Mouse (Mus musculus) kidney, postnatal 0 days (tissue): ENCODE data around the gene Ctsg. TPM values are rescaled to one million over a fixed set of nuclear protein-coding genes. Genes with fewer than 3 reads are reported as not detected.

ENCODE experiments used
- ATAC-seq: fragments of 200-750 bp; cut with Nextera tagmentation; replicated peaks from 2 replicates; pipeline ENCODE4 v1.8.0; 2017; ENCODE audit warnings: low read depth, moderate number of reproducible peaks, moderate TSS enrichment, moderate library complexity; ENCODE audit not compliant: low FRiP score
- DNase-seq: peaks from one replicate; pipeline ENCODE4 v3.0.0-alpha.2; 2016; ENCODE audit warnings: low spot score
- H3K27ac ChIP-seq: fragments of 300-500 bp; sonication (generic); 2 replicates; pipeline ENCODE4 v1.5.1; 2014; ENCODE audit warnings: mild to moderate bottlenecking
- H3K27me3 ChIP-seq: fragments of 300-500 bp; sonication (generic); 2 replicates; pipeline ENCODE4 v1.6.1; 2014; ENCODE audit warnings: low read length, mixed read lengths; ENCODE audit not compliant: insufficient read depth
- H3K36me3 ChIP-seq: fragments of 300-500 bp; sonication (generic); 2 replicates; pipeline ENCODE4 v1.6.1; 2014; ENCODE audit warnings: low read length, mixed read lengths; ENCODE audit not compliant: insufficient read depth
- H3K4me1 ChIP-seq: fragments of 300-500 bp; sonication (generic); replicated peaks from 2 replicates; pipeline ENCODE4 v1.6.1; 2014; ENCODE audit warnings: antibody characterized with exemption, low read length, mixed read lengths; ENCODE audit not compliant: insufficient read depth
- H3K4me2 ChIP-seq: fragments of 300-500 bp; sonication (generic); 2 replicates; pipeline ENCODE4 v1.6.1; 2014; ENCODE audit warnings: mild to moderate bottlenecking, low read length, moderate library complexity, mixed read lengths
- H3K4me3 ChIP-seq: fragments of 300-500 bp; sonication (generic); replicated peaks from 2 replicates; pipeline ENCODE4 v1.5.1; 2014; ENCODE audit warnings: low read depth, low read length
- H3K9ac ChIP-seq: fragments of 300-500 bp; sonication (generic); 2 replicates; pipeline ENCODE4 v1.6.1; 2014; ENCODE audit warnings: low read depth, low read length
- H3K9me3 ChIP-seq: fragments of 300-500 bp; sonication (generic); replicated peaks from 2 replicates; pipeline ENCODE4 v1.6.1; 2016; ENCODE audit warnings: low read length, inconsistent platforms, mixed read lengths
- CTCF ChIP-seq: IDR thresholded peaks from 2 replicates; pipeline ENCODE4 v1.5.1; 2016; ENCODE audit warnings: antibody characterized with exemption, low read depth, mild to moderate bottlenecking, moderate library complexity
- WGBS: fragments of 180-500 bp; shearing (Covaris S2); extraction: QIAGEN DNeasy Blood & Tissue Kit; methylation state at CpG from one replicate; pipeline ENCODE4 v1.1.7; 2014; 5-methylcytosine and 5-hydroxymethylcytosine counted together
- polyA plus RNA-seq: library from polyadenylated mRNA; unstranded; fragments of >200 nt; fragmentation: Nextera tagmentation; extraction: Ambion mirVana; gene quantifications from 2 replicates; pipeline ENCODE4 v1.2.1, GENCODE M21; 2015

The Ctsg gene
- polyA plus RNA-seq, 1 experiment from 2014 or later: not detected

DNA sequence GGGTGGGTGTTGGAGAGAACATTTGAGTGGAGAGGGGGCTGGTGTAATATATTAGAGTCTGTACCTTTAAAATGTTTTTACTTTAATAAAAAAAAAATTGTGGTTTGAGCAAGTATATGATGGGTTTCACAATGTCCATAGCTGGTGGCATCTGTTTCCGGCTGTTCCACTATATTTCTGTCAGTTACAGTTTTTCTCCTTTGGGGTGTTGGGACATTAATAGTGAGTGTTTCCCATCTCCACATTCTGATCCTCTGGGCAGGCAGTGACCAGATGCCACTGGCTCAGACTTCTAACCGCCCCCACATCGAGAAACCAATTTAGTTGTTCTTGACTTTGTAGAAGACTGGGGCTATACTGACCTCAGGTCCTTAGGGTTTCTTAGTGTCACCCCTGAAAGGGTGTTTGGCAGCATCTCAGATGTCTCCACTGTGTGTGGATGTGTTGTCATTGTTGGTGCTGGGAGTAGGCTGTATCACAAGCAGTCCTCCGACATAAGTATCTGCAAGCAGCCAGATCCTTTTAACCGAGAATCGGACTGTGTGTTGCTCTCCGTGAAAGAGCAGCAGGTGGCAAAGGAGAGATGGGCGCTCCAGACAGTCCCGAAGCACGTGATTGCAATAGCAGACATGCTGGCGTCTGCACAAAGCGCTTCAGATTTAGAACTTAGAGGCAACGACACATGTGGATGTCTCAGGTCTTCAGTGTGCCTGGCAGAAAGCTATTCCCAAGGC, 3.2 kb upstream of the Ctsg start:
- TF ChIP-seq CTCF: no peak
- Histone ChIP-seq H3K4me2 (no peak overlapping the region), H3K36me3 (no peaks in the 10 kb centered on the region), H3K4me3 (no peak overlapping the region), H3K27me3 (no peaks in the 10 kb centered on the region), H3K4me1 (no peaks in the 10 kb centered on the region), H3K9me3 (no peaks in the 10 kb centered on the region), H3K9ac (no peak overlapping the region), H3K27ac (no peak overlapping the region)
- DNase-seq: no peak
- no peak for ATAC-seq
- 74% methylated on average over 13 of the region's 13 CpGs for WGBS

DNA sequence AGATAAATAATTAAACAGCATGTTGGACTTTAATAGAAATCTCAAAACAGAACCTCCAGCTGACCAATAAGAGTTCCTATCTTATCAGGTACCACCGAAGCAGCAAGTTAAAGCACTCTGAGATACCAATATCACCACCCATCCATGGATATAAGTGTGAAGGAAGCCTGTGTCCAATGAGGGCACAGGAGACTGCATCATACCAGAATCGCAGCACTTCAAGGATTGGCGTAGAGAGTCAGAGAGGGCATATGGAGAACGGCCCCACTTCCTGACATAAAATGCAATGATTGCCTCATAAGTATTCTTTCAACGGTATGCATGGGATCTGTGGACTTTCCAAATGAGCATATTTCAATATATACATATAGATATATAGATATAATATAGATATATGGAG, 2.6 kb upstream of the Ctsg start:
- Histone ChIP-seq H3K9ac (no peak overlapping the region), H3K9me3 (no peaks in the 10 kb centered on the region), H3K4me1 (no peaks in the 10 kb centered on the region), H3K27me3 (no peaks in the 10 kb centered on the region), H3K27ac (no peak overlapping the region), H3K4me2 (no peak overlapping the region), H3K36me3 (no peaks in the 10 kb centered on the region), H3K4me3 (no peak overlapping the region)
- no peak for DNase-seq
- 89% methylated on average over 5 of the region's 5 CpGs for WGBS
- ATAC-seq: no peak
- TF ChIP-seq CTCF: no peak

DNA sequence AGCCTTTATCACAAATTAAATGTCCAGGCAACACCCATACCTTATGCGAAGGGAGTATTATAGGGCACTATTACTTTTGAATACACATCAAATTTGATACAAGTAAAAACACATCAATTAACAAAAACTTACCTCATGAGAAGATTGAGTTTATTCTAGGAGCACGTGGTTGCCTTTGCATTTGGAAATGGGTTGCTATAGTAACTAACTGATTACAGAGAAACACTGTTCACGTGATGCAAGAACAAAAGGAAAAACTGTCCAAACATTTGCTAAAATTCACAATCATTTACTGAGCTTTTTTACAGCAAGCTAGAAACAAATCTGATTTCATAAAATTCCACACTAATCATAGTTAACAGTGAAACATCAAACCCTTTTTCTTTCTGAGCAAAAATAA, 1.1 kb upstream of the Ctsg start:
- TF ChIP-seq CTCF: no peak
- Histone ChIP-seq H3K4me1 (no peaks in the 10 kb centered on the region), H3K4me3 (no peak overlapping the region), H3K36me3 (no peaks in the 10 kb centered on the region), H3K27ac (no peak overlapping the region), H3K4me2 (no peak overlapping the region), H3K9ac (no peak overlapping the region), H3K27me3 (no peaks in the 10 kb centered on the region), H3K9me3 (no peaks in the 10 kb centered on the region)
- 76% methylated on average over 3 of the region's 3 CpGs for whole genome bisulfite sequencing
- ATAC-seq (no peak), DNase-seq (no peak)

DNA sequence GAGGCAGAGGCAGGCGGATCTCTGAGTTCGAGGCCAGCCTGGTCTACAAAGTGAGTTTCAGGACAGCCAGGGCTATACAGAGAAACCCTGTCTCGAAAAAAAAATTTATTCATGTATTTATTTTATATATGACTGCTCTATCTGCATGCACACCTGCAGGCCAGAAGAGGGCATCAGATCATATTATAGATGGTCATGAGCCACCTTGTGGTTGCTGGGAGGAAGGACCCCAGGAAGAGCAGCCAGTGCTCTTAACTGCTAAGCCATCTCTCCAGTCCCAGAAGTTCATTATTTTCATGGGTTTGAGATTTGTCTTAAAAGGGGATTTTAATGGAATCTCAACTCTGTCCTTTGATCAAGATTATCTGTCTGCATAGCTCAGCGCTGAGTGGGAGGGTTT, 3.4 kb downstream of the Ctsg start:
- no peaks in the 10 kb centered on the region for H3K36me3 ChIP-seq
- no peaks in the 10 kb centered on the region for H3K27me3 ChIP-seq
- DNase-seq: peak; percentile 27
- no peak overlapping the region for H3K9ac ChIP-seq
- no peaks in the 10 kb centered on the region for H3K4me1 ChIP-seq
- 82% methylated on average over 4 of the region's 4 CpGs for WGBS
- TF ChIP-seq CTCF: peak; percentile 76
- no peak for ATAC-seq
- no peak overlapping the region for H3K4me2 ChIP-seq
- H3K27ac ChIP-seq: no peak overlapping the region
- H3K4me3 ChIP-seq: no peak overlapping the region
- no peaks in the 10 kb centered on the region for H3K9me3 ChIP-seq

DNA sequence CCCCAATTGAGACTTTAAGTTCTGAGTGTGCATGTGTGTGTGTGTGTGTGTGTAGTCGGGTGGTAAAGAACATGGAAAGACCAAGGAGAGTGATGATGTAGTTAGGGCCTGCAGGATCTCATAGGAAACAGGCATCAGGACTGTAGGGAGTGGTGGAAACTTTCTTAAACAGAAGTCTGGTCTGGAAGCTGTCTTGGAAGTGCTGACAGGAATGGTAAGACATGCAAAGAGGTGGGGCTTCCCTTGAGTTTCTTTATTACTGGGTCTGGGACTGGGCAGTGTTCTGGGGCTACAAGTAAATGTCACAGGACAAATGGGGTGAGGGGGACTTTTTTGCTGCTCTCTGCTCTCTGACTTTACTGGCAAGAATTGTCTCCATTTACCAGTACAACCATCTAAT, 4.8 kb downstream of the Ctsg start:
- H3K27me3 ChIP-seq: no peaks in the 10 kb centered on the region
- no peaks in the 10 kb centered on the region for H3K9me3 ChIP-seq
- DNase-seq: no peak
- WGBS: 78% methylated on average over 1 of the region's 1 CpGs
- H3K4me2 ChIP-seq: no peak overlapping the region
- TF ChIP-seq CTCF: no peak
- no peaks in the 10 kb centered on the region for H3K4me1 ChIP-seq
- ATAC-seq: no peak
- H3K27ac ChIP-seq: no peak overlapping the region
- no peak overlapping the region for H3K4me3 ChIP-seq
- H3K36me3 ChIP-seq: no peaks in the 10 kb centered on the region
- no peak overlapping the region for H3K9ac ChIP-seq

DNA sequence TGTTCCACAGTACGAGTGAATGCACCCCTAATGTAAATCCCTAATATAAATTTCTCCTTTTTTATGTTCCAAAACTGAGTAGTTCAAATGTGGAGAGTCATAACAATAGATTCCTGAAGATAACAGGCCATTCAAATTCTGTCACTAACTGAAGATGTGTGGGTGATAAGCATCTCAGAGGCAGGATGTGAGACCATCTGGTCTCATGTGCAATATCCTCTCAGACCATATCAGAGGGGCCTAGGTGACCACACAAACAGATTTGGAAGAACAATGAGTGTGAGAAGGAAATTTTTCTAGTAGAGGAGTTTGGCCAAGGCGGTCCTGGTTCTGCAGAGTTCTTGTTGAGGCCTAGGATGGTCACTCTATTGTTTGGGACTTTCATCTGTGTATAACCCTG, 9.0 kb downstream of the Ctsg start:
- no peak overlapping the region for H3K4me3 ChIP-seq
- 72% methylated on average over 2 of the region's 2 CpGs for WGBS
- DNase-seq: no peak

DNA sequence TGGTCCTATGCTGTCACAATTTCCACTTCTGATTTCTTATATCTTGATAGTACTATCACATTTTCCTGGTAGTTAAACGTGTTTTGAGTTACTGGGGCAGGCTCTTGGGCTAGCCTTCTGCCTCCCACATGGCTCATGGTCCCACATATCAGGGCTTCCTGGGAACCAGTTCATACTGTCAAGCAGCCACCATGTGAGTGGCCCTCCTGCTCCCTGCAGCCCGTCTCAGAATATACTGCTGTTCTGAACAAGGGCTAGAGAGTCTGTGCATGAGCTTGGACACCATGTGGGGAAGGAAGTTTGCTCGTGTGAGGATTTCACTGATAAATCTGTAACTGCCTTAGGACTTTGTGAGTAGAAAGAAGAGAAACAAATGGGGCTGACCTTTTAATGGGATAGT, 15.7 kb downstream of the Ctsg start:
- 76% methylated on average over 3 of the region's 3 CpGs for WGBS
- H3K4me3 ChIP-seq: no peak overlapping the region
- DNase-seq (no peak), ATAC-seq (no peak)
- TF ChIP-seq CTCF: no peak
- H3K9ac ChIP-seq: no peak overlapping the region
- no peak overlapping the region for H3K27ac ChIP-seq
- H3K4me1 ChIP-seq: no peaks in the 10 kb centered on the region
- H3K4me2 ChIP-seq: no peak overlapping the region
- no peaks in the 10 kb centered on the region for H3K27me3 ChIP-seq
- no peaks in the 10 kb centered on the region for H3K36me3 ChIP-seq
- no peaks in the 10 kb centered on the region for H3K9me3 ChIP-seq

More for the DNA sequence above, 9.0 kb downstream of the Ctsg start:
- H3K9me3 ChIP-seq: no peaks in the 10 kb centered on the region
- no peak overlapping the region for H3K27ac ChIP-seq
- H3K4me2 ChIP-seq: no peak overlapping the region
- H3K27me3 ChIP-seq: no peaks in the 10 kb centered on the region
- H3K36me3 ChIP-seq: no peaks in the 10 kb centered on the region
- ATAC-seq: no peak
- no peak overlapping the region for H3K9ac ChIP-seq
- no peak for TF ChIP-seq CTCF
- no peaks in the 10 kb centered on the region for H3K4me1 ChIP-seq
